Mouse (Mus musculus) intestine, embryonic 16.5 days (tissue): Measurements from ENCODE around the gene Cebpg. TPM values are rescaled to one million over a fixed set of nuclear protein-coding genes. Genes with fewer than 3 reads are reported as not detected.
A peak's percentile ranks its signal among the peaks of the same experiment; 100 is the strongest.

Source experiments
- ATAC-seq: fragments of 200-750 bp; cut with Nextera tagmentation; 2 replicates; pipeline ENCODE4 v1.8.0; 2017; ENCODE audit warnings: moderate TSS enrichment, moderate library complexity
- H3K27ac ChIP-seq: fragments of 300-500 bp; sonication (generic); 2 replicates; pipeline ENCODE4 v1.5.1; 2014; ENCODE audit warnings: mild to moderate bottlenecking, low read length
- H3K27me3 ChIP-seq: fragments of 300-500 bp; sonication (generic); replicated peaks from 2 replicates; pipeline ENCODE4 v1.6.1; 2014; ENCODE audit warnings: low read length, control low read depth, mixed read lengths; ENCODE audit not compliant: control insufficient read depth, insufficient read depth
- H3K36me3 ChIP-seq: fragments of 300-500 bp; sonication (generic); 2 replicates; pipeline ENCODE4 v1.6.1; 2014; ENCODE audit warnings: low read length, control low read depth; ENCODE audit not compliant: control insufficient read depth, insufficient read depth
- H3K4me1 ChIP-seq: fragments of 300-500 bp; sonication (generic); 2 replicates; pipeline ENCODE4 v1.6.1; 2014; ENCODE audit warnings: low read length, control low read depth, mixed read lengths; ENCODE audit not compliant: control insufficient read depth, insufficient read depth
- H3K4me2 ChIP-seq: fragments of 300-500 bp; sonication (generic); 2 replicates; pipeline ENCODE4 v1.6.1; 2014; ENCODE audit warnings: low read depth, low read length, control low read depth
- H3K4me3 ChIP-seq: fragments of 300-500 bp; sonication (generic); 2 replicates; pipeline ENCODE4 v1.5.1; 2014; ENCODE audit warnings: mild to moderate bottlenecking, low read length
- H3K9ac ChIP-seq: fragments of 300-500 bp; sonication (generic); 2 replicates; pipeline ENCODE4 v1.6.1; 2014; ENCODE audit warnings: low read depth, low read length
- H3K9me3 ChIP-seq: fragments of 300-500 bp; sonication (generic); 2 replicates; pipeline ENCODE4 v1.6.1; 2016; ENCODE audit warnings: low read length, control low read depth; ENCODE audit not compliant: control insufficient read depth
- WGBS: fragments of 180-500 bp; shearing (Covaris S2); extraction: QIAGEN DNeasy Blood & Tissue Kit; methylation state at CpG from one replicate; pipeline ENCODE4 v1.1.7; 2014; 5-methylcytosine and 5-hydroxymethylcytosine counted together
- polyA plus RNA-seq: library from polyadenylated mRNA; unstranded; fragments of >200 nt; fragmentation: Nextera tagmentation; extraction: Ambion mirVana; gene quantifications from 2 replicates; pipeline ENCODE4 v1.2.1, GENCODE M21; 2015

The Cebpg gene
- polyA plus RNA-seq, 1 experiment from 2014 or later = 46.4 TPM

DNA sequence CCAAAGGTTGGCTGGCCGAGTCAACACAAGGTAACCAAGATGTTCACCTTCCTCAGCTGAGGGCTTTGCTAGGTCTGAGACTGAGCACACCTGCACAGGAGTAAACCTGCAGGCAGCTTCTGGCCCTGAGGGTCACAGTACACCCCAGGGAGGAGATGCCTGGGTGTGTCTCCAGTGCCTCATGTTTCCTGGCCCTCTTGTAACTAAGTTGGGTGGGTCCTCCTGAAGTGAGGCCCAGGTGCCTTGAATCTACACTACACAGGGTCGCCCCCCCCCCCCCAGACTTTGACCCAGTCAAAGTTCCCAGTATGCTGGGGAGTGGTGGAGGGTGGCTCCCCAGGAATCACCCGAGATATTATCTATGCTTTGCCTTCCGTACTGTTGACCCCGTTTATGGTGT lies 27.1 kb downstream of the Cebpg start:
- Histone ChIP-seq H3K27me3 (no peaks in the 10 kb centered on the region), H3K4me3 (peak overlapping the region; percentile 41), H3K36me3 (no peaks in the 10 kb centered on the region), H3K9ac (peak overlapping the region; percentile 61), H3K27ac (peak overlapping the region; percentile 90), H3K4me1 (peaks cover 22% of the 10 kb centered on the region), H3K4me2 (peak overlapping the region; percentile 49), H3K9me3 (no peaks in the 10 kb centered on the region)
- WGBS = 63% methylated on average over 5 of the region's 5 CpGs
- peak; percentile 96 for ATAC-seq

DNA sequence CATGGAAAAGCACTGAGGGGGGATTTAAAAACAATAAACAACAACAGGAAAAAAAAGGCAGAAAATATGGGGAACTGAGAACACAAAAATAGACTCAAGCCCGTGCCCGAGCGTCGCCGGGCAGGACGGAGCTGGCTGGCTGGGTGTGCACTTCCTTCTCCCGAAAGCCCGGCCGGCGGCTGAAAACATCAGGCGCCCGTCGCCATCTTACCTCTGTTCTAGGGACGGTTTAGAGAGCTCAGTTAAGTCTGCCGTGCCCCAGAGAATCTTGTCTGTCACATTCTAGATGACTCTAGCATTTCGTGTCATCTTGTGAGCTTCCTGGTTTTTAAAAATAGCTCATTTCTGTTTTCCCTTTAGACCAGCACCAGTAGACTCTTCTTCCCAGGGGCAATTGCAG lies 27.8 kb downstream of the Cebpg start:
- Histone ChIP-seq H3K4me3 (peak overlapping the region; percentile 41), H3K4me1 (peaks cover 22% of the 10 kb centered on the region), H3K4me2 (peak overlapping the region; percentile 49), H3K9ac (peak overlapping the region; percentile 61), H3K27ac (peak overlapping the region; percentile 90), H3K9me3 (no peaks in the 10 kb centered on the region), H3K36me3 (no peaks in the 10 kb centered on the region), H3K27me3 (no peaks in the 10 kb centered on the region)
- WGBS = 84% methylated on average over 16 of the region's 16 CpGs
- no peak for ATAC-seq

DNA sequence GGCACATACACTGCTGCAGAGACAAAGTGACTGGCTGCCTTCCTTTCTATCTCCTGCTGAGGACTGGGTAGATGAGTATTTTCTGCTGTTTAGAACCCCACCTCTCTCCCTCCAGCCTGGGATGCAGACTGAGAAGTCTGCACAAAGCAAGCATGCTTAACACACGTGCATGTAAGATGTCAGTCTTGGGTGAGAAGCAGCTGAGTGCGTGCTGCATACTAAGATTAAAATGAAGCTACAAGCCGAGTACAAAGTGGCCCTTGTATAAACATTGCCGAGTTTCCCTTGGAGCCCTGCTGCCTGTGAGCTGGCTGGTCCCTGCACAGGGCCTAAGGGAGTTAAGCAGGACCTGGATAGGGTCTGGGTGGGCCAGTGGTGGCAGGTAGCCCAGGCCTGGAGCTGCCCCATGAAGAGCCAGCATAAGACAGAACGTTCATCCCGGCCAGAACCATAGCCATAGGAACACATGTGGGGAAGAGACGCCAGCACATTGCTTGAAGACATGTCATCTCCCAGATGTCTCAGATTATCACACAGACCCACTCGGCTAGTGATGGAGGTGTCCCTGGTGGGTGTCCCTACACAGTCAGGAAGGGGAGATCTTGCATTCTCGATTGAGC lies 28.5 kb downstream of the Cebpg start:
- WGBS = 57% methylated on average over 9 of the region's 9 CpGs
- no peak for ATAC-seq
- Histone ChIP-seq H3K27ac (peak overlapping the region; percentile 90), H3K4me3 (peak overlapping the region; percentile 41), H3K4me2 (peak overlapping the region; percentile 49), H3K9me3 (no peaks in the 10 kb centered on the region), H3K36me3 (no peaks in the 10 kb centered on the region), H3K27me3 (no peaks in the 10 kb centered on the region), H3K9ac (peak overlapping the region; percentile 61), H3K4me1 (peaks cover 22% of the 10 kb centered on the region)

- H3K9me3 ChIP-seq = no peaks in the 10 kb centered on the region
- no peaks in the 10 kb centered on the region for H3K27me3 ChIP-seq
- H3K4me1 ChIP-seq = peaks cover 22% of the 10 kb centered on the region
- 66% methylated on average over 3 of the region's 3 CpGs for WGBS
- H3K36me3 ChIP-seq = no peaks in the 10 kb centered on the region
- peak overlapping the region; percentile 49; the same call in 1 of the 2 replicates for H3K4me2 ChIP-seq
- H3K4me3 ChIP-seq = peak overlapping the region; percentile 13; the same call in 1 of the 2 replicates
- no peak for ATAC-seq
- H3K27ac ChIP-seq = peak overlapping the region; percentile 90
- peak overlapping the region; percentile 61 for H3K9ac ChIP-seq
These were observed 29.5 kb downstream of the Cebpg start for GRCm38 (mm10) chr7:35026838-35027291.

DNA sequence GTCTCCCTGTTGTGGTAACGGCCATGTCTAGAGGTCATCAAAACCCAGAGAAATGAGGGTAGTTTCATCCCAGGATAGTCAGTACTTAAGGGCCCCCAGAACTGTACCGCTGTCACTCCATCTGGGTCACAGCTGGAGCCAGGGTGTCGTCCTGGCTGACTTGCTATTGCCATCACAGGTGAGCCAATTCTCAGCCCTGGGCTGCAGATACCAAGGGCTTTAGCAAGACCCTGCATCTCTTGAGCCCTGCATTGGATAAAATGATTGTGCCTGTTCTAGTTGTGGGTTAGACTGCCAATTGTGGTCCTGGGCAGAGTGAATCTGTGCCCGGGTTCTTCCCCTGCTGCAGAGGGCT lies 30.1 kb downstream of the Cebpg start:
- H3K27me3 ChIP-seq = no peaks in the 10 kb centered on the region
- WGBS = 77% methylated on average over 4 of the region's 4 CpGs
- H3K4me3 ChIP-seq = no peak overlapping the region
- H3K36me3 ChIP-seq = no peaks in the 10 kb centered on the region
- H3K4me2 ChIP-seq = no peak overlapping the region
- peaks cover 22% of the 10 kb centered on the region for H3K4me1 ChIP-seq
- no peak overlapping the region for H3K27ac ChIP-seq
- no peak overlapping the region for H3K9ac ChIP-seq
- no peaks in the 10 kb centered on the region for H3K9me3 ChIP-seq
- ATAC-seq = no peak

DNA sequence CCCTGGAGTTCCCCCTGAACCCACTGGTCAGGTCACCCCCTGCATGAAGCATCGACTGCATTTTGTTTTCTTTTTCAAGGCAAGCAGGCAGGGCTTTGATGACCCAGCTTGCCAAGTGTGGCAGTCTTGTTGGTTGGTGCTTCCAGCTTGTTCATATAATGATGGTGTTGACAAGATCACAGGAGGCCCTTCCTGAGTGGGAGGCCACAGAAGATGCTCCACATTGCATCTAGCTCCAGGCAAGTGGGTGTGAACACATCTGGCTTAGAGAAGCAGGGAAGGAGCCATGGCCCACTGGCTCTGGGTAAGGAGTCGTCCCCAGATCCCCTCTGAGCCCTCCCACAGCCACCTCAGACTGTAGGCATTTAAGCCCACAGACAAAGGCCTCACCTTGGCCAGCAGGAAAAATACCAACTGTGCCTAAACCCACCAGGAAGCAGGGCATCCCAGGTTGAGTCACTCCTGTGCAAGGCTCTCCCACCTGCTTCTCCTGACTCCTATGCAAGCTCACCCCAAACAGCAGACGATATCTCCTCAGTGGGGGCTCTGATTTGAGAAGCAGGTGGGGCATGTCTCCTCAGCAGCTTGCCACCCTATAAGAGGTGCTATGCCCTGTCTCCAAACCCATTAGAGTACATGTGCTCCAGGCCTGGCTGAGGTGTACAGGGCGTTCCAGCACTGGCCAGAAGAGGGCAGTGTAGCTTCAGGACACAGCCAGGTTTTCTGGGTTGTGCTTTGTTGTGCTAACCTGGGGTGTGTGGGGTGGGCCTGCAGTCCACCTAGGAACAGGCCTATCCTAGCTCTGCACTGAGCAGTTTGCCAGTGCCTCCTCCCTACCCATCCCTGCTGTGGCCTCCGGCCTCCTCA lies 30.7 kb downstream of the Cebpg start:
- ATAC-seq = no peak
- WGBS = 53% methylated on average over 5 of the region's 5 CpGs
- H3K4me3 ChIP-seq = no peak overlapping the region
- no peaks in the 10 kb centered on the region for H3K36me3 ChIP-seq
- no peaks in the 10 kb centered on the region for H3K27me3 ChIP-seq
- H3K4me1 ChIP-seq = peaks cover 22% of the 10 kb centered on the region
- H3K9me3 ChIP-seq = no peaks in the 10 kb centered on the region
- H3K4me2 ChIP-seq = no peak overlapping the region
- H3K27ac ChIP-seq = no peak overlapping the region
- H3K9ac ChIP-seq = no peak overlapping the region

- no peak for ATAC-seq
- Histone ChIP-seq H3K36me3 (no peaks in the 10 kb centered on the region), H3K4me2 (no peak overlapping the region), H3K9ac (no peak overlapping the region), H3K4me1 (peaks cover 12% of the 10 kb centered on the region; the same call in 1 of the 2 replicates), H3K27ac (no peak overlapping the region), H3K9me3 (no peaks in the 10 kb centered on the region), H3K27me3 (no peaks in the 10 kb centered on the region), H3K4me3 (no peak overlapping the region)
- 65% methylated on average over 1 of the region's 1 CpGs for WGBS
These were observed 31.9 kb downstream of the Cebpg start for GRCm38 (mm10) chr7:35024426-35024825.

DNA sequence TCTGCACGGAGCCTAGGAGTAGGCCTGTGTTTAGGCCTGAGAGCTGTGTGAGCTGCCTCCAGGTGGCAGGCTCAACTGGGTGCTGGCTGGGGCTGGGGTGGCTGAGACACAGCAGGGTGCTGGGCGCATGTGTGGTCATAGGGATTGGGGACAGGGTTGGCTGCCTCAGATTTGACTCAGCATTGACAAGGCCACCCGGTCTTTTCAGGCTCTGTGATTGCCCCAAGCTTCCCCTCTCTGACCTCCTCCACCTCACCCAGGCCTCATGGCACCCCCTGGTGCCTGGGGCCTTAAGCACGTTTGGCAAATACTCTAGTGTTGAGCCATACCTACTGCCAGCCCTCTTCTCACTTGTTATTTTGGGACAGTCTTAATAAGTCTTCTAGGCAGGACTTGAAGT lies 33.1 kb downstream of the Cebpg start:
- Histone ChIP-seq H3K9me3 (no peaks in the 10 kb centered on the region), H3K36me3 (no peaks in the 10 kb centered on the region), H3K9ac (no peak overlapping the region), H3K27ac (no peak overlapping the region), H3K4me1 (peaks cover 12% of the 10 kb centered on the region; the same call in 1 of the 2 replicates), H3K27me3 (no peaks in the 10 kb centered on the region), H3K4me2 (no peak overlapping the region), H3K4me3 (no peak overlapping the region)
- WGBS = 94% methylated on average over 4 of the region's 4 CpGs
- no peak for ATAC-seq

- no peak overlapping the region for H3K9ac ChIP-seq
- H3K4me1 ChIP-seq = no peaks in the 10 kb centered on the region
- WGBS = 87% methylated on average over 10 of the region's 10 CpGs
- H3K27me3 ChIP-seq = no peaks in the 10 kb centered on the region
- ATAC-seq = no peak
- no peak overlapping the region for H3K4me3 ChIP-seq
- H3K27ac ChIP-seq = no peak overlapping the region
- H3K9me3 ChIP-seq = no peaks in the 10 kb centered on the region
- H3K36me3 ChIP-seq = no peaks in the 10 kb centered on the region
- no peak overlapping the region for H3K4me2 ChIP-seq
These were observed 35.0 kb downstream of the Cebpg start for GRCm38 (mm10) chr7:35021365-35021764.
